Comparison of ENCODE assay signal across 7 mouse cellular contexts in the genomic region with DNA sequence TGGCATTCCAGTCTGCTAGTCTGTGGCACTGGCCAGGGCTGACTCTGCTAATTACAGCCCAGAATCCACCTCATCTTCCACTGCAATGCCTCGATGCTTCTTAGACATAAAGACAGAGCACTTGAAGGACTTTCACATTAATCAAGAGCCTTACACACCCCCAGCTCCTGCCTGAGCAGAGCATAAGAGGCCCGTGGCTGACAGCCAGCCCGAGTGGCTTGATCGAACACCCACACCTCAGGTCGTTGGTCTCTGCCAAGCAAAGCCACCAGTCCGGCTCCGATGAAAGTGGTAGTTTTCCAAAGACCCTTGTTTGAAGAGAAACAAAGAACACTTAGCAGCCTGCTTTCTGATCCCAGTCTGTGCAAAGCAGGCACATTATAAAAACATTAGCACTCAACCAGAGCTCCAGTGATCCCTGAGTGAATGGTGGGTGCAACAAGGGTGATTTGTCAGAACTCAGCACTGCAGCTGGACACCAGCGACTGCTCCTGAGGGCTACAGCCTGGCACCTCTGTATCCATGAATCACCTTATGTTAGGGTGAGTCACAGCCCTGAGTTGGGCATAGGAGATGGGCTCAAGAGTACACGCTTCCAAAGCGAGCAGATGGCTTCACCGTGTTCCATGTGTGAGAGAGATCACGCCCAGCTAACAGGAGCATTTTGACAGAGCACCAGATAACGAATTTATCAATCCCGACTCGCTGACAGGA.
DNase-seq lines count a peak whose midpoint lies in the region; ATAC-seq and TF ChIP-seq lines count a peak whose summit lies in the region.

No protein-coding gene starts in this region.

- WGBS in forebrain, embryonic 15.5 days = 25% methylated on average over 15 of the region's 15 CpGs
- 22% methylated on average over 15 of the region's 15 CpGs for whole genome bisulfite sequencing in lung, postnatal 0 days
- WGBS in liver, postnatal 0 days (ENCODE audit: insufficient replicate concordance) = 70% methylated on average over 15 of the region's 15 CpGs

- H3K36me3 ChIP-seq in forebrain, embryonic 15.5 days = no peaks in the 10 kb centered on the region
- no peaks in the 10 kb centered on the region for H3K36me3 ChIP-seq in lung, postnatal 0 days (ENCODE audit: insufficient read depth, low read length)
- H3K36me3 ChIP-seq in liver, postnatal 0 days (replicated peaks; ENCODE audit: insufficient read depth, low read length) = no peaks in the 10 kb centered on the region

- H3K27ac ChIP-seq in forebrain, embryonic 15.5 days (replicated peaks) = peak overlapping the region; percentile 83
- H3K27ac ChIP-seq in lung, postnatal 0 days (ENCODE audit: low read length) = no peak overlapping the region
- H3K27ac ChIP-seq in liver, postnatal 0 days (ENCODE audit: low read depth) = no peak overlapping the region

- DNase-seq in kidney, postnatal 14 days = peak; percentile 4
- DNase-seq in kidney, adult 18-20 months = no peak
- peak; percentile 80 for DNase-seq in cerebellum, adult 11 months
- peak; percentile 17 for DNase-seq in lung, postnatal 0 days (ENCODE audit: low spot score)
- DNase-seq in liver, postnatal 0 days = no peak
- no peak for DNase-seq in adipocyte (ENCODE audit: low spot score)

- TF ChIP-seq CTCF in lung, postnatal 0 days (IDR thresholded peaks at IDR 0.05) = no peak
- no peak for TF ChIP-seq CTCF in liver, postnatal 0 days (IDR thresholded peaks at IDR 0.05; ENCODE audit: low read depth)

- no peak overlapping the region for H3K9ac ChIP-seq in forebrain, embryonic 15.5 days (replicated peaks)
- no peak overlapping the region for H3K9ac ChIP-seq in lung, postnatal 0 days (replicated peaks; ENCODE audit: low read depth)
- no peak overlapping the region for H3K9ac ChIP-seq in liver, postnatal 0 days (replicated peaks)

- no peaks in the 10 kb centered on the region for H3K9me3 ChIP-seq in forebrain, embryonic 15.5 days
- H3K9me3 ChIP-seq in lung, postnatal 0 days (ENCODE audit: low read length) = no peaks in the 10 kb centered on the region
- H3K9me3 ChIP-seq in liver, postnatal 0 days (ENCODE audit: low read length) = no peaks in the 10 kb centered on the region

- no peak overlapping the region for H3K4me3 ChIP-seq in forebrain, embryonic 15.5 days
- no peak overlapping the region for H3K4me3 ChIP-seq in lung, postnatal 0 days (ENCODE audit: low read depth, low read length)
- H3K4me3 ChIP-seq in liver, postnatal 0 days (ENCODE audit: low read depth, low read length) = no peak overlapping the region

- ATAC-seq in forebrain, embryonic 15.5 days (replicated peaks) = peak; percentile 90
- peak; percentile 17; the same call in 1 of the 2 replicates for ATAC-seq in lung, postnatal 0 days
- no peak for ATAC-seq in liver, postnatal 0 days

- H3K27me3 ChIP-seq in forebrain, embryonic 15.5 days = no peaks in the 10 kb centered on the region
- no peaks in the 10 kb centered on the region for H3K27me3 ChIP-seq in lung, postnatal 0 days (replicated peaks; ENCODE audit: insufficient read depth, low read length)
- H3K27me3 ChIP-seq in liver, postnatal 0 days (ENCODE audit: insufficient read depth, low read length) = no peaks in the 10 kb centered on the region

- TF ChIP-seq EP300 in lung, postnatal 0 days (IDR thresholded peaks at IDR 0.05) = no peak
- TF ChIP-seq EP300 in liver, postnatal 0 days (IDR thresholded peaks at IDR 0.05; ENCODE audit: low read depth) = no peak

- H3K4me1 ChIP-seq in forebrain, embryonic 15.5 days = peaks cover 14% of the 10 kb centered on the region
- no peaks in the 10 kb centered on the region; the same call in 1 of the 2 replicates for H3K4me1 ChIP-seq in lung, postnatal 0 days (ENCODE audit: insufficient read depth, low read depth, low read length)
- no peaks in the 10 kb centered on the region for H3K4me1 ChIP-seq in liver, postnatal 0 days (ENCODE audit: insufficient read depth)

- H3K4me2 ChIP-seq in forebrain, embryonic 15.5 days (replicated peaks) = no peak overlapping the region
- no peak overlapping the region for H3K4me2 ChIP-seq in lung, postnatal 0 days (replicated peaks; ENCODE audit: low read depth, low read length)
- H3K4me2 ChIP-seq in liver, postnatal 0 days (ENCODE audit: low read depth, low read length) = no peak overlapping the region

Comparison
In these comparisons a context has a peak if more than half of its experiments do, and no peak if none do; other contexts are left out.
1. DNase-seq: peak in kidney, postnatal 14 days (single experiment), cerebellum, adult 11 months (single experiment) and lung, postnatal 0 days (single experiment); none in kidney, adult 18-20 months (single experiment), liver, postnatal 0 days (single experiment) and adipocyte (single experiment).